In genomic region chr2:150979861-150980620, GRCm38 (mm10) we compare ENCODE assay signal across 10 mouse cellular contexts.
"Had no signal": no experiment of that assay in that cellular context is flagged by ENCODE, and none has a peak within 500 bp of the region (broad histone marks: within the 10 kb centered on the region; RNA-seq: fewer than 3 reads in every experiment).

No protein-coding gene starts in this region.

- DNase-seq: kidney, adult 2 months; kidney, postnatal 14 days; liver, embryonic 13.5 days; lung, adult 18-20 months; thymus, postnatal 36 days had no signal

- H3K27ac ChIP-seq: kidney, embryonic 15.5 days; limb, embryonic 13.5 days; liver, embryonic 13.5 days; midbrain, embryonic 12.5 days had no signal

- H3K4me3 ChIP-seq: kidney, embryonic 15.5 days; limb, embryonic 13.5 days; liver, embryonic 13.5 days; midbrain, embryonic 12.5 days had no signal

- ATAC-seq: intestine, embryonic 16.5 days; midbrain, embryonic 16.5 days had no signal

- H3K4me1 ChIP-seq: limb, embryonic 13.5 days; midbrain, embryonic 12.5 days had no signal

- H3K4me2 ChIP-seq: kidney, embryonic 15.5 days; limb, embryonic 13.5 days; liver, embryonic 13.5 days; midbrain, embryonic 12.5 days had no signal

- H3K9ac ChIP-seq: kidney, embryonic 15.5 days; limb, embryonic 13.5 days; liver, embryonic 13.5 days; midbrain, embryonic 12.5 days had no signal

- H3K27me3 ChIP-seq: kidney, embryonic 15.5 days; limb, embryonic 13.5 days; liver, embryonic 13.5 days; midbrain, embryonic 12.5 days had no signal

- H3K9me3 ChIP-seq: kidney, embryonic 15.5 days; limb, embryonic 13.5 days; liver, embryonic 13.5 days; midbrain, embryonic 12.5 days had no signal
